Mouse (Mus musculus) embryonic fibroblast, embryonic 13.5 days (primary cell): ENCODE results near the gene Strn4.

Experiments used
- CTCF ChIP-seq: IDR thresholded peaks from 2 replicates; pipeline ENCODE4 v1.5.1; 2011; ENCODE audit warnings: mild to moderate bottlenecking, control low read depth, low read length, moderate library complexity, borderline replicate concordance; ENCODE audit not compliant: insufficient read depth
- POLR2A ChIP-seq: IDR thresholded peaks from 2 replicates; pipeline ENCODE4 v1.6.1; 2011; ENCODE audit warnings: low read depth, mild to moderate bottlenecking, control low read depth, low read length, moderate library complexity

DNA sequence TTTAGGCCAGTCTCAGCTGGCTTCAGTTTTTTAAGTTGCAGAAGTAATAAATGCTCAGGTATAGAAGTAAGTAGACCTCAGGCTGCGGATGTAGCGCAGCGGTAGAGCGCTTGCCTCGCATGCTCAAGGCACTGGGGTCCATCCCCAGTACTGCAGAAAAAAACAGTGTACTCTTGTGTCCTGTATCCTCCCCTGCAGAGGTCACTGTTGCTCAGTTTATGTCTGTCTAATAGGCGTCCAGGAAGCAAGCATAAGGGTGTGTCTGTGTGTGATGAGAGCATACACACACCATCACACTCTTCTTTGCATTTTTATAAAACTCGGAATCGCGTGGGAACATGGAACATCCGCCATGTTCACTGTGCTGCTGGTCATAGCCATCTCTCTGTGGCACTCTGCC, 10.1 kb downstream of the Strn4 start:
- TF ChIP-seq CTCF (no peak), POLR2A (no peak)
